Mouse (Mus musculus) liver, embryonic 14.5 days (tissue): ENCODE measurements around the gene Ly6c2. TPM values are rescaled to one million over a fixed set of nuclear protein-coding genes. Genes with fewer than 3 reads are reported as not detected.
A peak's percentile ranks its signal among the peaks of the same experiment; 100 is the strongest.
"Not testable (repeated sequence)": the region's sequence is repeated elsewhere in the genome, so short reads cannot be mapped to it uniquely, and the experiment has no call there.

Experiments used
- ATAC-seq: fragments of 200-750 bp; cut with Nextera tagmentation; 2 replicates; pipeline ENCODE4 v1.8.0; 2017; ENCODE audit warnings: moderate number of reproducible peaks, mild to moderate bottlenecking, moderate library complexity; ENCODE audit not compliant: insufficient read depth
- DNase-seq, 3 experiments: peaks; one replicate each; pipeline ENCODE4 v3.0.0-alpha.2; 2012 to 2013; ENCODE audit warnings: low read depth in 3 of 3, low spot score in 3 of 3
- H3K27ac ChIP-seq: fragments of 300-500 bp; sonication (generic); 2 replicates; pipeline ENCODE4 v1.5.1; 2014; ENCODE audit warnings: moderate library complexity, mild to moderate bottlenecking, control low read depth, inconsistent platforms
- H3K27me3 ChIP-seq: fragments of 300-500 bp; sonication (generic); 2 replicates; pipeline ENCODE4 v1.6.1; 2014; ENCODE audit warnings: mild to moderate bottlenecking, low read length, moderate library complexity; ENCODE audit not compliant: control insufficient read depth, insufficient read depth
- H3K36me3 ChIP-seq: fragments of 300-500 bp; sonication (generic); replicated peaks from 2 replicates; pipeline ENCODE4 v1.6.1; 2014; ENCODE audit warnings: low read depth; ENCODE audit not compliant: control insufficient read depth, insufficient read depth
- H3K4me1 ChIP-seq, 2 experiments: fragments of 200-500 bp in 1 of 2; fragments of 300-500 bp in 1 of 2; sonication (generic) in 1 of 2; replicated peaks; 2 replicates each; pipeline ENCODE4 v1.6.1; 2012 to 2014; ENCODE audit warnings: antibody characterized with exemption in 1 of 2, inconsistent platforms in 1 of 2, low read length in 1 of 2; ENCODE audit not compliant: control insufficient read depth in 2 of 2, insufficient read depth in 2 of 2
- H3K4me2 ChIP-seq: fragments of 300-500 bp; sonication (generic); 2 replicates; pipeline ENCODE4 v1.6.1; 2014; ENCODE audit warnings: low read depth, mild to moderate bottlenecking, control low read depth, moderate library complexity
- H3K4me3 ChIP-seq, 2 experiments: fragments of 200-500 bp in 1 of 2; fragments of 300-500 bp in 1 of 2; sonication (generic) in 1 of 2; 2 replicates each; pipeline ENCODE4 v1.5.1; 2012 to 2014; ENCODE audit warnings: low read depth in 2 of 2, low read length in 2 of 2, mild to moderate bottlenecking in 2 of 2, control low read depth in 1 of 2, inconsistent platforms in 1 of 2, moderate library complexity in 1 of 2; ENCODE audit not compliant: insufficient read depth in 1 of 2
- H3K9ac ChIP-seq: fragments of 300-500 bp; sonication (generic); replicated peaks from 2 replicates; pipeline ENCODE4 v1.6.1; 2014; ENCODE audit warnings: mild to moderate bottlenecking, control low read depth, moderate library complexity
- H3K9me3 ChIP-seq: fragments of 300-500 bp; sonication (generic); 2 replicates; pipeline ENCODE4 v1.6.1; 2016; ENCODE audit warnings: low read length, mixed read lengths; ENCODE audit not compliant: control insufficient read depth
- CTCF ChIP-seq: IDR thresholded peaks from 2 replicates; pipeline ENCODE4 v1.5.1; 2016; ENCODE audit warnings: antibody characterized with exemption, low read depth, control low read depth
- EP300 ChIP-seq: IDR thresholded peaks from 2 replicates; pipeline ENCODE4 v1.6.1; 2016; ENCODE audit warnings: antibody characterized with exemption, low read depth
- WGBS: fragments of 180-500 bp; shearing (Covaris S2); extraction: QIAGEN DNeasy Blood & Tissue Kit; methylation state at CpG from one replicate; pipeline ENCODE4 v1.1.7; 2014; ENCODE audit not compliant: insufficient replicate concordance; 5-methylcytosine and 5-hydroxymethylcytosine counted together
- polyA plus RNA-seq, 2 experiments: library from polyadenylated mRNA; depleted of rRNA in 1 of 2; stranded (reverse) in 1 of 2; unstranded in 1 of 2; fragments of >200 nt; fragmentation: Nextera tagmentation in 1 of 2; extraction: Ambion mirVana in 1 of 2; gene quantifications; 2 replicates each; pipeline versions ENCODE4 v1.2.1 to v1.2.3; 2012 to 2014

The Ly6c2 gene
- polyA plus RNA-seq, 2 experiments: 23.6 to 43.1 TPM

- not testable (repeated sequence) for H3K4me3 ChIP-seq, H3K9ac ChIP-seq, H3K4me1 ChIP-seq, H3K36me3 ChIP-seq, DNase-seq, H3K27ac ChIP-seq, H3K27me3 ChIP-seq, H3K9me3 ChIP-seq, ATAC-seq, H3K4me2 ChIP-seq
- TF ChIP-seq CTCF: peak; percentile 69
- WGBS: 33% methylated on average over 6 of the region's 6 CpGs
Measured at GRCm38 (mm10) chr15:75141812-75142360, 30.1 kb upstream of the Ly6c2 start.

GRCm38 (mm10) chr15:75137739-75138138 is 26.0 kb upstream of the Ly6c2 start:
- H3K4me2 ChIP-seq, H3K4me1 ChIP-seq, ATAC-seq, H3K9me3 ChIP-seq, H3K27me3 ChIP-seq, H3K9ac ChIP-seq, H3K4me3 ChIP-seq, DNase-seq, H3K27ac ChIP-seq, H3K36me3 ChIP-seq: not testable (repeated sequence)
- 46% methylated on average over 3 of the region's 3 CpGs for WGBS

- H3K27ac ChIP-seq, DNase-seq: not testable (repeated sequence)
Measured at GRCm38 (mm10) chr15:75135090-75135783, 23.5 kb upstream of the Ly6c2 start.

GRCm38 (mm10) chr15:75132346-75132745 is 20.6 kb upstream of the Ly6c2 start:
- H3K4me1 ChIP-seq, H3K36me3 ChIP-seq, H3K27ac ChIP-seq, ATAC-seq, H3K9ac ChIP-seq, H3K4me2 ChIP-seq, DNase-seq, H3K4me3 ChIP-seq, H3K9me3 ChIP-seq, H3K27me3 ChIP-seq: not testable (repeated sequence)
- 57% methylated on average over 2 of the region's 2 CpGs for WGBS

More at GRCm38 (mm10) chr15:75135090-75135783, 23.5 kb upstream of the Ly6c2 start:
- 49% methylated on average over 2 of the region's 2 CpGs for WGBS
- not testable (repeated sequence) for H3K36me3 ChIP-seq, H3K4me3 ChIP-seq, H3K27me3 ChIP-seq, H3K9me3 ChIP-seq, H3K4me2 ChIP-seq, ATAC-seq, H3K4me1 ChIP-seq, H3K9ac ChIP-seq

GRCm38 (mm10) chr15:75120066-75120465 is 8.3 kb upstream of the Ly6c2 start:
- no peak for DNase-seq
- Histone ChIP-seq H3K4me1 (no peaks in the 10 kb centered on the region), H3K27me3 (no peaks in the 10 kb centered on the region), H3K27ac (no peak overlapping the region), H3K4me3 (no peak overlapping the region), H3K9me3 (no peaks in the 10 kb centered on the region), H3K4me2 (no peak overlapping the region), H3K9ac (no peak overlapping the region), H3K36me3 (no peaks in the 10 kb centered on the region)
- no peak for ATAC-seq
- TF ChIP-seq EP300: no peak
- TF ChIP-seq CTCF: peak; percentile 86
- WGBS: 10% methylated on average over 2 of the region's 2 CpGs
